Mouse (Mus musculus): ENCODE data around the gene Sec63. TPM values are rescaled to one million over a fixed set of nuclear protein-coding genes. Genes with fewer than 3 reads are reported as not detected.

Sec63 gene
- polyA plus RNA-seq, 1 experiment from 2014 or later, result 17.3 TPM

DNA sequence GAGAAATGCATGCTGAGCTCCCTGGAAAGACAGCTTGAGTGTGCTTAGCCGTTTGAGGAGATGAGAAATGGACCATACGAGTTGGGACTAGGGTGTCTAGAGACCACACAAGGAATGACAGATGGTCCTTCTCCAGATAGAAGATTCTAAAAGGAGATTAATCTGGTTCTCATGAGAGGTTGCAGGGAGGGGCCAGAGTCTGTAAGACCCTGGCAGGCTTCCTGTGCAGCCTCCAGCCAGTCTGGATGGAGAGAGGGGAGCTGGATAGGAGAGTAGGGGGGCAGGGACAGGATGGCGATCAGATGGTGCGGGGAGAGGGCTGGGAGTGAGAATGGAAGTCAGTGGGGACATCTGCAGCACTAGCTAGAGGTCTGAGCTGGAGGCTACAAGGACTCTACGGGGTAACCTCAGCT lies 118.0 kb downstream of the Sec63 start:
- WGBS (ENCODE audit: insufficient replicate concordance), result 60% methylated on average over 5 of the region's 5 CpGs
- Histone ChIP-seq H3K27ac (ENCODE audit: low read depth, low read length) (no peak overlapping the region), H3K4me2 (no peak overlapping the region), H3K4me3 (ENCODE audit: low read depth, low read length) (no peak overlapping the region), H3K36me3 (ENCODE audit: control insufficient read depth, insufficient read depth, low read length) (no peaks in the 10 kb centered on the region), H3K9ac (ENCODE audit: low read depth, low read length) (no peak overlapping the region), H3K9me3 (replicated peaks; ENCODE audit: control insufficient read depth, low read length) (no peaks in the 10 kb centered on the region), H3K4me1 (ENCODE audit: control insufficient read depth, insufficient read depth, low read length) (peaks cover 6% of the 10 kb centered on the region), H3K27me3 (ENCODE audit: control insufficient read depth, insufficient read depth, low read length) (no peaks in the 10 kb centered on the region)
- ATAC-seq (replicated peaks; ENCODE audit: insufficient number of reproducible peaks, low FRiP score, low TSS enrichment), result no peak

- Histone ChIP-seq H3K4me2 (no peak overlapping the region), H3K27me3 (ENCODE audit: control insufficient read depth, insufficient read depth, low read length) (no peaks in the 10 kb centered on the region), H3K36me3 (ENCODE audit: control insufficient read depth, insufficient read depth, low read length) (no peaks in the 10 kb centered on the region), H3K4me1 (ENCODE audit: control insufficient read depth, insufficient read depth, low read length) (peaks cover 6% of the 10 kb centered on the region), H3K27ac (ENCODE audit: low read depth, low read length) (no peak overlapping the region), H3K9ac (ENCODE audit: low read depth, low read length) (no peak overlapping the region), H3K4me3 (ENCODE audit: low read depth, low read length) (no peak overlapping the region), H3K9me3 (replicated peaks; ENCODE audit: control insufficient read depth, low read length) (no peaks in the 10 kb centered on the region)
- 59% methylated on average over 5 of the region's 5 CpGs for WGBS (ENCODE audit: insufficient replicate concordance)
- no peak for ATAC-seq (replicated peaks; ENCODE audit: insufficient number of reproducible peaks, low FRiP score, low TSS enrichment)
Observed at GRCm38 (mm10) chr10:42879682-42880081, 118.4 kb downstream of the Sec63 start.

Other genes with a start within 250 kb of the Sec63 start
- 0.06 TPM in 1 of 2 replicates, not detected in the other for gene Nr2e1, start 177.9 kb upstream of the Sec63 start, polyA plus RNA-seq (2014; fragmentation: Nextera tagmentation; extraction: Ambion mirVana)
- gene Ostm1, start 177.7 kb upstream of the Sec63 start, polyA plus RNA-seq (2014; fragmentation: Nextera tagmentation; extraction: Ambion mirVana), result 27.1 and 28.2 TPM in 2 replicates
- 0.92 and 1.7 TPM in 2 replicates for gene Scml4, start 98.9 kb downstream of the Sec63 start, polyA plus RNA-seq (2014; fragmentation: Nextera tagmentation; extraction: Ambion mirVana)

All from heart, embryonic 11.5 days (tissue).